Mouse (Mus musculus) bone marrow, adult 2 months (tissue): ENCODE results near the gene Cdkn1a.
A peak's percentile ranks its signal among the peaks of the same experiment; 100 is the strongest.

Experiments
- CTCF ChIP-seq: fragments of 200-500 bp; IDR thresholded peaks from 2 replicates; pipeline ENCODE4 v1.5.1; 2011; ENCODE audit warnings: low read length, control low read depth; ENCODE audit not compliant: control insufficient read depth, insufficient read depth
- POLR2A ChIP-seq: fragments of 200-500 bp; IDR thresholded peaks from 2 replicates; pipeline ENCODE4 v1.6.1; 2011; ENCODE audit warnings: low read depth, mild to moderate bottlenecking, control low read depth, low read length, borderline replicate concordance; ENCODE audit not compliant: control insufficient read depth

GRCm38 (mm10) chr17:29113591-29114352 lies 23.0 kb downstream of the Cdkn1a start, which contains the start of gene Rab44:
- TF ChIP-seq POLR2A: peak; percentile 58; the same call in 1 of the 2 replicates
- no peak for TF ChIP-seq CTCF
